Mouse (Mus musculus) midbrain, embryonic 16.5 days (tissue): ENCODE measurements around the gene Gm10762. TPM values are rescaled to one million over a fixed set of nuclear protein-coding genes. Genes with fewer than 3 reads are reported as not detected.

ENCODE experiments used
- ATAC-seq: fragments of 200-750 bp; cut with Nextera tagmentation; 2 replicates; pipeline ENCODE4 v1.8.0; 2017; ENCODE audit warnings: moderate TSS enrichment
- H3K27ac ChIP-seq: fragments of 300-500 bp; sonication (generic); 2 replicates; pipeline ENCODE4 v1.5.1; 2014; ENCODE audit warnings: mild to moderate bottlenecking, low read length, mixed read lengths
- H3K27me3 ChIP-seq: fragments of 300-500 bp; sonication (generic); 2 replicates; pipeline ENCODE4 v1.6.1; 2014; ENCODE audit warnings: low read depth, low read length, mixed read lengths; ENCODE audit not compliant: control insufficient read depth, insufficient read depth
- H3K36me3 ChIP-seq: fragments of 300-500 bp; sonication (generic); 2 replicates; pipeline ENCODE4 v1.6.1; 2014; ENCODE audit warnings: mild to moderate bottlenecking, low read length, moderate library complexity, mixed read lengths; ENCODE audit not compliant: control insufficient read depth, insufficient read depth
- H3K4me1 ChIP-seq: fragments of 300-500 bp; sonication (generic); 2 replicates; pipeline ENCODE4 v1.6.1; 2014; ENCODE audit warnings: mild to moderate bottlenecking, low read length, mixed read lengths; ENCODE audit not compliant: control insufficient read depth, insufficient read depth
- H3K4me2 ChIP-seq: fragments of 300-500 bp; sonication (generic); 2 replicates; pipeline ENCODE4 v1.6.1; 2014; ENCODE audit warnings: mild to moderate bottlenecking, low read length, mixed read lengths
- H3K4me3 ChIP-seq: fragments of 300-500 bp; sonication (generic); 2 replicates; pipeline ENCODE4 v1.5.1; 2014; ENCODE audit warnings: low read depth, mild to moderate bottlenecking, low read length, moderate library complexity, mixed read lengths
- H3K9ac ChIP-seq: fragments of 300-500 bp; sonication (generic); 2 replicates; pipeline ENCODE4 v1.6.1; 2014; ENCODE audit warnings: low read depth, low read length, mixed read lengths
- H3K9me3 ChIP-seq: fragments of 300-500 bp; sonication (generic); replicated peaks from 2 replicates; pipeline ENCODE4 v1.6.1; 2014; ENCODE audit warnings: mild to moderate bottlenecking, low read length, mixed read lengths; ENCODE audit not compliant: control insufficient read depth, poor library complexity, severe bottlenecking
- WGBS: fragments of 180-500 bp; shearing (Covaris S2); extraction: QIAGEN DNeasy Blood & Tissue Kit; methylation state at CpG from one replicate; pipeline ENCODE4 v1.1.7; 2014; 5-methylcytosine and 5-hydroxymethylcytosine counted together
- polyA plus RNA-seq: library from polyadenylated mRNA; unstranded; fragments of >200 nt; fragmentation: Nextera tagmentation; extraction: Ambion mirVana; gene quantifications from 2 replicates; pipeline ENCODE4 v1.2.1, GENCODE M21; 2015

Gm10762 gene
- polyA plus RNA-seq, 1 experiment from 2014 or later, result 15.8 TPM

DNA sequence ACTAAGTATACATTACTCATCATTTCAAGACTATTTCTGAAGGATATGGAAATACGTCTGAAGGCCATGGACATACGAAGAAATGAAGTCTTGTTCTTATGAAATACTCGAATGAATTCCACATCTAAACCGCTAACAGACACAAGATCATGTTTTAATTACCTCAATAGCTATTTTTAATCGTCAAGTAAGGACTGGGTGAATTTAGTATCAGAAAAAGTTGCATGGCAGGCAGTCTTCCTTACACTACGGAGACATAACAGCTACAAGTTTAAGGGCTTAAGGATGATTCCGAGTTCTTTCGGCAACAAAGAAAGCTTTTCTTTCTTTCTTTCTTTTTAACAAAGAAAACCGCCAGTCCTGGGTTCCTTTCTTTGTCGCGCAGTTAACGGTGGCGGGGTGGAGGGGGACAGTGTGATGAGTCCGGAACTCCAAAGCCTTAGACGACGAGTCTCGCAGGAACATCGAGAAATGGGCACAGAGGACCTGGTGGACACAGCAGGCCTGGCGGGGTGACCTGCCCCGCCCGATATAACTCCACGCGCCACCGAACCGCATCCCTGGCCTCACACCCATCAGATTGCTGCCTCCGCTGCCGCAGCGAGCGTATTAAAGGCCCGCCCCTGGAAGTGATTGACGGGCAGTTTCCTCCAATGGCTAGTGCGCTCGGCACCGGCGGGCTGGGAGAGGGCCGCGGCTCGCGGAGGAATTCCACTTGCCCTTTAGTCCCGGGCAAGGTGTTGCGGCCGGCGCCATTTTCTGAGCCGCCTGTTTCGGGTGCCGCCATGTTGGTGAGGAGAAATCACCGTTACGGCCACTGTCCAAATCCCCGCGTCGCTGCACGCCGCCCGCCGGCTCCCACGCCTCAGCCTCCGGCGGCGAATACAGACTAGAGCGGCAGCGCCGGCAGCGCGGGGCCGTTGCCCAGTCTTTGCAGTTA is 614 bp downstream of the Gm10762 start, which contains the start of gene Zc3h6:
Gene Zc3h6, plus strand, starts transcription at position 762 of the 940 bp plus-strand sequence.
- Histone ChIP-seq H3K36me3 (no peaks in the 10 kb centered on the region), H3K4me1 (peaks cover 10% of the 10 kb centered on the region), H3K27ac (peak within 1 kb of the TSS; percentile 100), H3K27me3 (no peaks in the 10 kb centered on the region), H3K9ac (peak within 1 kb of the TSS; percentile 100), H3K4me3 (peak within 1 kb of the TSS; percentile 91), H3K9me3 (no peaks in the 10 kb centered on the region), H3K4me2 (peak within 1 kb of the TSS; percentile 56)
- under 1% methylated on average over 65 of the region's 65 CpGs for WGBS
- ATAC-seq, result peak; percentile 98

DNA sequence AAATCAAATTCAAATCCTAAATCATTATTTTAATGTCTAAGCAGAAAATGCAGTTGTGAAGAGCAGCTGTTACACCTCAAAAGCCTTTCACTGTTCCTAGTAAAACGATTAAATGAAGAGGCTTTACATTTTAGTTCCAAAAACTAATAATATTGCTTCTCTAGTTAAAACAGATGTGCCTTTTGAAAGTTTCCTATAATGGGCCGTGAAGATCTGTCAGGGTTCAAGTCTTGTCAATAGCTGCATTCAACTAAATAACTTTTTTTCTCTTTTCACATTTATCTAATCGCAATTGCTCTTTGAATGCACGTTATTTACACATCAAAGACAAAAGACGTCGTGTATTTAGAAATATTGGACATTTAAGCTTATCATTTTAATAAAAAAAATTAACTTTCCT is 1.3 kb downstream of the Gm10762 start:
- no peaks in the 10 kb centered on the region for H3K27me3 ChIP-seq
- no peak overlapping the region for H3K9ac ChIP-seq
- H3K4me1 ChIP-seq, result peaks cover 10% of the 10 kb centered on the region
- H3K27ac ChIP-seq, result peak overlapping the region; percentile 53; the same call in 1 of the 2 replicates
- WGBS, result 2% methylated on average over 6 of the region's 6 CpGs
- no peak for ATAC-seq
- H3K4me2 ChIP-seq, result peak overlapping the region; percentile 46
- no peaks in the 10 kb centered on the region for H3K9me3 ChIP-seq
- H3K36me3 ChIP-seq, result no peaks in the 10 kb centered on the region
- H3K4me3 ChIP-seq, result peak overlapping the region; percentile 91

DNA sequence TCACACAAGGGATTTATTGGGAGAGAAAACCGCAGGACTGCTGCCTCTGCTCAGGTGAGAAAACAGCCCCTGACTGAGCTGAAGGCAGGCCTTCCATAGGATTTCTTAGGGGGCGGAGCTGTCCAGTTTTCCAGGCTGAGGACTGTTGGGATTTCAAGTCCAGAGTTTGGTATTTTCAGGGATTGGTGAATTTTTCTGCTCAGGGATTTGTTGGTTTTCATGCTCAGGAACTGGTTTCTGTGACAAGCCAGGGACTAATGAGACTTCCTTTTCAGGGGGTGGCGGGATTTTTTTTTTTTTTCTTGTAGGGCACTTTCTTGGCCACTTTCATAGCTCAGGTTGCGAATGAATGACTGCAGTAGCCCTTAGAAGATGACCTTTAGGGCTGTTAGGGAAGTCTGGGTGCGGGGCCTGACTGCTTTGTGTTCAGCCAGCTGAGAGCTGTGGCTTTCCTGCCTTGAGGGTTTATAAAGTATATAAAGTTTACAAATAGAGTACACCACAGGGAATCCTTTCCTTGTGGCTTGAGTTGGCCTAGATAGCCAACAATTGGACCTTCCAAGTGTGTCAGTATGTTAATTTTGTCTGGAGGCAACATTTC is 1.9 kb downstream of the Gm10762 start:
- peak overlapping the region; percentile 8; the same call in 1 of the 2 replicates for H3K4me3 ChIP-seq
- peaks cover 10% of the 10 kb centered on the region for H3K4me1 ChIP-seq
- 37% methylated on average over 5 of the region's 5 CpGs for WGBS
- H3K4me2 ChIP-seq, result peak overlapping the region; percentile 46
- no peaks in the 10 kb centered on the region for H3K36me3 ChIP-seq
- no peak for ATAC-seq
- H3K9me3 ChIP-seq, result no peaks in the 10 kb centered on the region
- H3K27me3 ChIP-seq, result no peaks in the 10 kb centered on the region
- H3K9ac ChIP-seq, result peak overlapping the region; percentile 54
- peak overlapping the region; percentile 78 for H3K27ac ChIP-seq

DNA sequence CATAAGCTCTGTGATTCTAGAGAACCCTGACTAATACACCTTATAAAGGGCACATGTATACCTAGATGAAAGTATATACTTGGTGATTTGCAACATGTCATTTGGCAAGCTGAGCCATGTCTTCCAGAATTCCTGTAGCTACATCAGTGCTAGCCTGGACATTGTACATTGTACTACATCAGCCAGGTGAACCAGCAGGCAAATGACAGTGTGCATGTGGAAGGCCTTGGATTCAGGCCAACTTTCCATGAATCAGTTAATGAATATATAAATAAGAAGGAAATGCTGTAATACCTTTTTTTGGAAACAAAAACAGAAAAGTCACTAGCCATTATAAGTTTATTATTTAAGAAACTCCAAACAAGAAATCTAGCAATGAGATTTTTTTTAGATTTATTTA is 13.3 kb downstream of the Gm10762 start:
- Histone ChIP-seq H3K4me1 (no peaks in the 10 kb centered on the region), H3K4me3 (no peak overlapping the region), H3K9me3 (no peaks in the 10 kb centered on the region), H3K36me3 (no peaks in the 10 kb centered on the region), H3K9ac (no peak overlapping the region), H3K27ac (no peak overlapping the region), H3K27me3 (no peaks in the 10 kb centered on the region), H3K4me2 (no peak overlapping the region)
- no peak for ATAC-seq

DNA sequence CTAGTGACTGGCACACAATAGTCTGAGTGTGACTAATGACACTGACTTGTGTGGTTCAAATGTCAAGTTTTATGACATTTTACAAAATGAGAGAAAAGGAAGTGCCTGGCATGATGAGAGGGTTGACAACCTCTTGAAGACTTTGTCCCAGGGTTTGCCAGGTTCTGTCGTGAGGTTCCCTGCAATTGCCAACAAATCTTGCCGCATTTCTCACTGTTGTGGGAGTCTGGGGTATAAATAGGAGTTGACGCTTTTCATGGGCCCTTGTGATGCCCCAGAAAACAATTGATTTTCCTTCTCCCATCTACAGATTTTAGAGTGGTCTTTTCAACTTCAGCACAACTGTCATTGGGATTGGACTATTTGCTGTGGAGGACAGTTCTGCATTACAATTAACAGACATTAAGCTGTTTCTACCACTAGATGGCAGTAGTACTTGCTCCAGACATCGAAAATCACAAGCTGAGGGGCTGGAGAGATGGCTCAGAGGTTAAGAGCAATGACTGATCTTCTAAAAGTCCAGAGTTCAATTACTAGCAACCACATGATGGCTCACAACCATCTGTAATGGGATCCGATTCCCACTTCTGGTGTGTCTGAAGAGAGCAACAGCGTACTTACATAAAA is 19.4 kb downstream of the Gm10762 start:
- H3K4me1 ChIP-seq, result peaks cover 3% of the 10 kb centered on the region
- H3K27ac ChIP-seq, result no peak overlapping the region
- no peak overlapping the region for H3K4me3 ChIP-seq
- no peak overlapping the region for H3K9ac ChIP-seq
- no peaks in the 10 kb centered on the region for H3K36me3 ChIP-seq
- H3K9me3 ChIP-seq, result no peaks in the 10 kb centered on the region
- H3K27me3 ChIP-seq, result no peaks in the 10 kb centered on the region
- no peak for ATAC-seq
- no peak overlapping the region for H3K4me2 ChIP-seq
- WGBS, result 35% methylated on average over 6 of the region's 6 CpGs

DNA sequence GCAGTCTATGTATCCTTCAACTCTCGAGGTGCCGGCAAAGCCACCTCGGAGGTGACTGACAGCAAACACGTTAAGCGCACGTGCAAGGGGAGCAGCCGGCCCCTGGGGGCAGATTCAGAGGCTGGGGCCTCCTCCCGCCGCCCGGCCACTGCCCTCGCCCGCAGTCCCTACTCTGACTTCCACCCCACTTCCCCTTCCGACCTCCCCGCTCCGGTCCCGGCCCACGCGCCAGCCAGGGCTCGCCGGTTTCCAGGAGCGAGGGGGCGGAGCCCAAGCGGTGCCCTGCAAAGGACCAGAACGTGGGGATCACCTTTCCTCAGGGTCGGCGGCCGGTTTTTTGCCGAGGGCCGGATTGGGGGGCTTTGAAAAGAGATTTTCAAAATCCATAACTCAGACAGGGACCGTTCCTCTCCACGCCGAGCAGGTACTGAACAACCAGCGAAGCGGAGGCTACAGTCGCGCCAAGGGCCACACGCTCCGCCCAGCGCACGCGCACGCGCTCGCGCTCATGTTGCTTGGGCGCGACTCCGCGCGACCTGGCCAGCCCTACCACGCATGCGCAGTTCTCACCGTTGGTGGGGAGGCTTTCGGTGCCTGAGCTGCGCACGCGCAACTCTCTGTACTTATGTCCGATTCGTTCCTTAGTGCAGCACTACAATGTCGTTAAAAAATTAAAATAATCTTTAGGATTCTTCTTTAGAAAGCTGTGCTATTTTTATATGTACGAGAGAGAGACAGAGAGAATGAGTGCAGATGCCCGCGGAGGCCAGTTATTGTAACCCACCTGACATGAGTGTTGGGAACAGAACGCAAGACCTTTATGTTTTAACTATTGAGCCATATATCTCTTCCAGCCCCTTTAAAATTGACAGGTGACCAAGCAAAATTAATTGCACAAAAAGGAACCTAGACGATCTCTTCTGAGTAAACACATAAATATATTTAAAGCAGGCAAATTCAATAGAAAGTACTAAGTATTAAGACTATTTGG is 23.7 kb downstream of the Gm10762 start, which contains the start of gene Zc3h8:
Gene Zc3h8, minus strand, starts transcription at position 540 of the 991 bp plus-strand sequence.
- peak within 1 kb of the TSS; percentile 93 for H3K9ac ChIP-seq
- peak within 1 kb of the TSS; percentile 93 for H3K27ac ChIP-seq
- peak; percentile 96 for ATAC-seq
- WGBS, result 2% methylated on average over 65 of the region's 65 CpGs
- H3K4me1 ChIP-seq, result peaks cover 7% of the 10 kb centered on the region
- H3K9me3 ChIP-seq, result no peaks in the 10 kb centered on the region
- H3K4me2 ChIP-seq, result peak within 1 kb of the TSS; percentile 76
- no peaks in the 10 kb centered on the region; the same call in 1 of the 2 replicates for H3K36me3 ChIP-seq
- H3K4me3 ChIP-seq, result peak within 1 kb of the TSS; percentile 89
- no peaks in the 10 kb centered on the region for H3K27me3 ChIP-seq

DNA sequence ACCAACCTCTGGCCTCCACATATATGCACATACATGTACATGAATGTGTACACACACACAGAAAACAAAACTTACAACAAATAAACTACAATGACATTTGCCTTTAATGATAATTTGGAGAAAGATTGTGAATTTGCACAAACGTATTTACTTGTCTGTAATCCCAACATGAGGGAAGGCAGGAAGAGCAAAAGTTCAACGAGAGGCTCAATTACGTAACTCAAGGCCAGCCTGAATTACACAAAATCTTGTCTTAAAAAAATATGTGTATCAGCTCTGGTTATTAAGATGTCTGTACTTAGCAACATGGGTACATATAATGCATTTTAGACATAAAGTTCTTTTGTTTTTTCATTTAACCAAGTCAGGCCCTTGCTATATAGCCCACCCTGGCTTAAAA is 31.3 kb downstream of the Gm10762 start:
- Histone ChIP-seq H3K36me3 (peaks cover 3% of the 10 kb centered on the region), H3K4me2 (no peak overlapping the region), H3K4me1 (no peaks in the 10 kb centered on the region), H3K27me3 (no peaks in the 10 kb centered on the region), H3K27ac (no peak overlapping the region), H3K9ac (no peak overlapping the region), H3K4me3 (no peak overlapping the region), H3K9me3 (no peaks in the 10 kb centered on the region)
- ATAC-seq, result no peak
- WGBS, result 94% methylated on average over 3 of the region's 3 CpGs

DNA sequence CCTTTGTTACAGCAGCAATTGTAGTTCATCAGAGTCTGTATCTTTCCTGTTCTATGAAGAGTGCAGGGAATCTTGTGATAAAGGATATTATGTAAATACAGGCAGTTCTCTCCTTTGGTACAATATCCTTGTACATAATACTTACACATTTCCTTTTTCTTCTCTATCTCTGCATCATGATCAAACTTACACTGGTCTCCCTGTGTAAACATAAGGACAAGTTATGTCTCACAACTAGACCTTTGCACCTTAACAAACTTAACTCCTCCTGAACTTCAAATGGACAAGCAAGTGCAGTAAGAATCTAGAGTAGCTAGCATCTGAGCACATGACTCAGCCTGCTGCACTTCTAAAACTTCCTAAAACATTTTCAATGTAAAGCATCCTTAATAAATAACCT is 36.8 kb downstream of the Gm10762 start:
- Histone ChIP-seq H3K36me3 (peaks cover 23% of the 10 kb centered on the region), H3K4me3 (no peak overlapping the region), H3K27ac (no peak overlapping the region), H3K9me3 (no peaks in the 10 kb centered on the region), H3K9ac (no peak overlapping the region), H3K4me2 (no peak overlapping the region), H3K27me3 (no peaks in the 10 kb centered on the region), H3K4me1 (no peaks in the 10 kb centered on the region)
- no peak for ATAC-seq
